Mouse (Mus musculus): ENCODE measurements at regions not wholly inside any gene's neighbourhood (a gene's known extent, or its start where the extent isn't known, plus 50 kb on each side); places are given as distances from the start of the nearest gene placed in this dataset.

DNA sequence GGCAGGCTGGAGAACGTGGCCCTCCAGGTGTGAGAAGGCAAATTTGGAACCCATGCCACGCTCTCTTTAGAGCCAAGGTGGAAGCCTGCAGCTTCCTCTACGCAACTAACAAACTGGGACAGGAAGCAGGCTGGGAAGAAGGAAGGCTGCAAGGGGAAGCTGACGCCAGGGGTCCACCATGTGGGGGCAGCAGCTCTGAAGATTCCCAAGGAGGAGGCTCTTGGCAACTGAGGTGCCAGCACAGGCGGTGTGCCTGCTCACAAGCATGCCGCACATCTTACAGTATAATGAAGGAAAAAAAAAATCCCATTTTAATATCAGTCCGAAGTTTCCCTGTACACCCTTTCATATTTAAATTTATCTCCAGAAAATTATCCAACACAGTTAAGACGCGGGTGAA, 117.3 kb upstream of the Mki67 start:
- TF ChIP-seq GATA1 (IDR thresholded peaks at IDR 0.05; ENCODE audit: low read length) = no peak
- TF ChIP-seq TAL1 (IDR thresholded peaks at IDR 0.05; ENCODE audit: low read length) = no peak
